Comparison of ENCODE assay signal across 22 mouse cellular contexts in genomic region chr6:31056786-31057566, GRCm38 (mm10).
A peak's percentile ranks its signal among the peaks of the same experiment; 100 is the strongest.
DNase-seq lines count a peak whose midpoint lies in the region; ATAC-seq and TF ChIP-seq lines count a peak whose summit lies in the region.
"Had no signal": no experiment of that assay in that cellular context is flagged by ENCODE, and none has a peak within 500 bp of the region (broad histone marks: within the 10 kb centered on the region; RNA-seq: fewer than 3 reads in every experiment).

No protein-coding gene starts in this region.

- peak; percentile 40; the same call in 1 of the 2 replicates for ATAC-seq in forebrain, embryonic 14.5 days
- no peak for ATAC-seq in forebrain, embryonic 11.5 days (replicated peaks; ENCODE audit: low FRiP score)
- ATAC-seq in inflammation-experienced regulatory T-cells, adult 6 months = no peak

- TF ChIP-seq POLR2A in kidney, adult 2 months (IDR thresholded peaks at IDR 0.05; ENCODE audit: low read depth, low read length) = no peak

- DNase-seq in forebrain, embryonic 14.5 days (ENCODE audit: low spot score) = peak; percentile 75
- DNase-seq in forebrain, embryonic 11.5 days (ENCODE audit: low spot score) = no peak
- peak; percentile 24 for DNase-seq in layer of hippocampus, adult 11-12 months (ENCODE audit: low spot score)
- DNase-seq in layer of hippocampus, adult 8-10 months (ENCODE audit: low spot score in 2 of 2) = no peak
- peak; percentile 64 for DNase-seq in 3T3-L1 (ENCODE audit: low read depth, low spot score)
- peak; percentile 54 for DNase-seq in R1 (ENCODE audit: low read depth, low spot score)
- no peak for DNase-seq in kidney, adult 2 months
- DNase-seq: adrenal gland, adult 8-10 months; B cell, adult 2 months; cerebellum, adult 18-20 months; heart, postnatal 4 days; kidney, adult 11 months; kidney, postnatal 10 days; lung, adult 2 months; lung, postnatal 4 days; thymus, postnatal 25 days had no signal

- no peaks in the 10 kb centered on the region for H3K27me3 ChIP-seq in forebrain, embryonic 14.5 days (replicated peaks; ENCODE audit: control insufficient read depth, insufficient read depth, low read length)
- H3K27me3 ChIP-seq in forebrain, embryonic 11.5 days (ENCODE audit: control insufficient read depth, insufficient read depth, low read length) = no peaks in the 10 kb centered on the region
- H3K27me3 ChIP-seq in kidney, adult 2 months (replicated peaks; ENCODE audit: control insufficient read depth, insufficient read depth, low read length) = no peaks in the 10 kb centered on the region
- H3K27me3 ChIP-seq: heart, embryonic 12.5 days; midbrain, embryonic 12.5 days; neural tube, embryonic 12.5 days had no signal

- H3K4me1 ChIP-seq in forebrain, embryonic 14.5 days (ENCODE audit: control insufficient read depth, insufficient read depth, low read length) = no peaks in the 10 kb centered on the region
- H3K4me1 ChIP-seq in forebrain, embryonic 11.5 days (replicated peaks; ENCODE audit: control insufficient read depth, insufficient read depth, low read length) = no peaks in the 10 kb centered on the region
- no peaks in the 10 kb centered on the region for H3K4me1 ChIP-seq in kidney, adult 2 months (ENCODE audit: control insufficient read depth, insufficient read depth, low read length)
- H3K4me1 ChIP-seq: heart, embryonic 12.5 days; neural tube, embryonic 12.5 days had no signal

- TF ChIP-seq CTCF in kidney, adult 2 months (conservative IDR thresholded peaks at IDR 0.05; ENCODE audit: insufficient read depth, insufficient read length, low read depth, low read length) = no peak

- no peak overlapping the region for H3K9ac ChIP-seq in forebrain, embryonic 14.5 days (ENCODE audit: low read length)
- H3K9ac ChIP-seq in forebrain, embryonic 11.5 days (ENCODE audit: low read length) = no peak overlapping the region
- H3K9ac ChIP-seq: heart, embryonic 12.5 days; midbrain, embryonic 12.5 days; neural tube, embryonic 12.5 days had no signal

- no peaks in the 10 kb centered on the region for H3K36me3 ChIP-seq in forebrain, embryonic 14.5 days (ENCODE audit: control insufficient read depth, insufficient read depth, low read length)
- H3K36me3 ChIP-seq in forebrain, embryonic 11.5 days (ENCODE audit: control insufficient read depth, insufficient read depth, low read length) = no peaks in the 10 kb centered on the region
- H3K36me3 ChIP-seq in kidney, adult 2 months (ENCODE audit: control insufficient read depth, insufficient read depth, low read length) = peaks cover 4% of the 10 kb centered on the region
- H3K36me3 ChIP-seq: heart, embryonic 12.5 days; midbrain, embryonic 12.5 days; neural tube, embryonic 12.5 days had no signal

- no peak overlapping the region for H3K27ac ChIP-seq in forebrain, embryonic 14.5 days (ENCODE audit: low read depth, low read length)
- H3K27ac ChIP-seq in forebrain, embryonic 11.5 days (ENCODE audit: low read depth, low read length) = no peak overlapping the region
- H3K27ac ChIP-seq in kidney, adult 2 months (ENCODE audit: insufficient read depth, low read depth, low read length) = no peak overlapping the region
- H3K27ac ChIP-seq: midbrain, embryonic 12.5 days; neural tube, embryonic 12.5 days; stomach, postnatal 0 days had no signal

- H3K9me3 ChIP-seq in forebrain, embryonic 14.5 days (replicated peaks; ENCODE audit: control insufficient read depth, low read length) = no peaks in the 10 kb centered on the region
- H3K9me3 ChIP-seq in forebrain, embryonic 11.5 days (ENCODE audit: control insufficient read depth, low read length) = no peaks in the 10 kb centered on the region
- H3K9me3 ChIP-seq: G1E; heart, embryonic 12.5 days; midbrain, embryonic 12.5 days; neural tube, embryonic 12.5 days had no signal

- 71% methylated on average over 12 of the region's 12 CpGs for WGBS in forebrain, embryonic 14.5 days
- 79% methylated on average over 12 of the region's 12 CpGs for WGBS in forebrain, embryonic 11.5 days
- 75% methylated on average over 12 of the region's 12 CpGs for WGBS in kidney, adult 2 months

- H3K4me2 ChIP-seq in forebrain, embryonic 14.5 days (ENCODE audit: low read length) = no peak overlapping the region
- no peak overlapping the region for H3K4me2 ChIP-seq in forebrain, embryonic 11.5 days (ENCODE audit: low read depth, low read length, severe bottlenecking)
- H3K4me2 ChIP-seq: heart, embryonic 12.5 days; midbrain, embryonic 12.5 days; neural tube, embryonic 12.5 days had no signal

- H3K4me3 ChIP-seq in forebrain, embryonic 14.5 days (ENCODE audit: low read depth, low read length) = no peak overlapping the region
- H3K4me3 ChIP-seq in forebrain, embryonic 11.5 days (ENCODE audit: low read depth, low read length) = no peak overlapping the region
- no peak overlapping the region for H3K4me3 ChIP-seq in kidney, adult 2 months (ENCODE audit: insufficient read depth, low read depth, low read length)
- H3K4me3 ChIP-seq: heart, embryonic 12.5 days; midbrain, embryonic 12.5 days; neural tube, embryonic 12.5 days had no signal

Comparison
In these comparisons a context has a peak if more than half of its experiments do, and no peak if none do; other contexts are left out.
1. DNase-seq: peak in forebrain, embryonic 14.5 days (single experiment), layer of hippocampus, adult 11-12 months (single experiment), 3T3-L1 (single experiment) and R1 (single experiment); none in forebrain, embryonic 11.5 days (single experiment), layer of hippocampus, adult 8-10 months (0 of 2) and kidney, adult 2 months (single experiment).